Mouse (Mus musculus): ENCODE data around the gene Itga9.
"Not testable (repeated sequence)": the region's sequence is repeated elsewhere in the genome, so short reads cannot be mapped to it uniquely, and the experiment has no call there.

DNA sequence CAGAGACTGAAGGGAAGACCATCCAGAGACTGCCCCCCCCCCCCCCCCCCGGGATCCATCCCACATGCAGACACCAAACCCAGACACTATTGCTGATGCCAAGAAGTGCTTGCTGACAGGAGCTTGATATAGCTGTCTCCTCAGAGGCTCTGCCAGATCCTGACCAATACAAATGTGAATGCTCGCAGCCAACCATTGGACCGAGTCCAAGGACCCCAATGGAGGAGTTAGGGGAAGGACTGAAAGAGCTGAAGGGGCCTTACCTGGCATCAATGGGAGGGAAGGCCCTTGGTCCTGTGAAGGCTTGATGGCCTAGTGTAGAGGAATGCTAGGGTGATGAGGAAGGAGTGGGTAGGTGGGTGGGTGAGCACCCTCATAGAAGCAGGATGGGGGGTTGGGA is 6.1 kb upstream of the Itga9 start:
- not testable (repeated sequence) for TF ChIP-seq FOSL1 (IDR thresholded peaks at IDR 0.05; ENCODE audit: insufficient read depth, low read length, poor library complexity, severe bottlenecking); USF1 (IDR thresholded peaks at IDR 0.05; ENCODE audit: low read depth); CTCF (IDR thresholded peaks at IDR 0.05; ENCODE audit: control insufficient read depth, insufficient read depth, insufficient read length)
